Mouse (Mus musculus) lung, adult 18-20 months (tissue): Measurements from ENCODE around the gene Cat.

Experiments
- DNase-seq, 2 experiments: peaks; one replicate each; pipeline ENCODE4 v3.0.0; 2022; ENCODE audit warnings: mixed read lengths in 2 of 2

Gene Cat

GRCm38 (mm10) chr2:103484617-103485401 lies at the start of gene Cat:
TSS of gene Cat (minus strand) at chr2:103485160.
- DNase-seq: peak; percentile 98

GRCm38 (mm10) chr2:103525596-103525995 lies 40.6 kb upstream of the Cat start:
- no peak for DNase-seq

DNA sequence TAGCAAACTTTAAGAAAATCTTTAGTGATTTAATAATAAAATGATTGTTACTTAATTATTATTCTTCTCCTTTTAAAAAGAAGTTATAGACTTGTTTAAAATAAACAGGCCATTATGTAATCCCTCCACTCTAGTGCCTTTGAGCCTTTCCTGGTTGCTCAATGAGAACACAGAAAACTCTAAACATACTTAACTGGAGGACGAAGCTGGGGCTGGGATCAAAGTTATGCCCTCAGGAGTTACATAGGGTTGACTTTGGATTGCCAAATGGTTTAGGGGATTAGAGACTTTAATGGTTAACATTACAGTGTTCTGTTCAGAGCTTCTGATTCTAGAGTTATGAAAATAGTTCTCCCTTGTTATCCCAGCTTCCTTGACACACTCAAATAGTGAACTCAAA lies 31.5 kb upstream of the Cat start:
- peak in 1 of 2 experiments; percentile 34 for DNase-seq

DNA sequence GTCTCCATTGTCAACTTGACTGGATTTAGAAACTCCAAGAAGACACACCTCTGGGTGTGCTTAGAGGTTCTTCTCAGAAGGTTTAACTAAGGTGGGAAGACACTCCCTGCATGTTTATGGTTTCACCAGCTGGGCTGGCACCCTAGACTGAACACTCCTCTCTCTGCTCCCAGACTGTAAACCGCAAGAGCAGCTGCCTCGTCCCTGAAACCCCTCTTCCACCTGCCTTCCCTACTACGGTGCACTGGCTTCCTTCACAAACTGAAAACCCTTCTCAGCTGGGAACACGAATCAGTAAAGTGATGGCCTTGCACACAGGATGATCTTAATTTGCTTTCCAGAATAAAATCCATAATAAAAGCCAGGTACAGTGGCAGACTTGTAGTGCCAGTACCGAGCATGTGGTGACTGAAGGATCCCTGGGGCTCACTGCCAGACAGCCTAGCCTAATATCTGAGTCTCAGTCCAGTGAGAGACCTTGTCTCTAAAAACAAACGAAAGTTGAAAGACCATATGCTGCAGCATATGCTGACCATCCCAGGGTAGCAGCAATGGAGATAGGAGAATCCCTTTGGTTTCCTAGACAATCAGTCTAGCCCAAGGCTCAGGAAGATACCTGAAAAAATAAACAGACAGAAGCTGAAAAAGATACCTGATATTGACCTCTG lies 30.7 kb upstream of the Cat start:
- DNase-seq: no peak

DNA sequence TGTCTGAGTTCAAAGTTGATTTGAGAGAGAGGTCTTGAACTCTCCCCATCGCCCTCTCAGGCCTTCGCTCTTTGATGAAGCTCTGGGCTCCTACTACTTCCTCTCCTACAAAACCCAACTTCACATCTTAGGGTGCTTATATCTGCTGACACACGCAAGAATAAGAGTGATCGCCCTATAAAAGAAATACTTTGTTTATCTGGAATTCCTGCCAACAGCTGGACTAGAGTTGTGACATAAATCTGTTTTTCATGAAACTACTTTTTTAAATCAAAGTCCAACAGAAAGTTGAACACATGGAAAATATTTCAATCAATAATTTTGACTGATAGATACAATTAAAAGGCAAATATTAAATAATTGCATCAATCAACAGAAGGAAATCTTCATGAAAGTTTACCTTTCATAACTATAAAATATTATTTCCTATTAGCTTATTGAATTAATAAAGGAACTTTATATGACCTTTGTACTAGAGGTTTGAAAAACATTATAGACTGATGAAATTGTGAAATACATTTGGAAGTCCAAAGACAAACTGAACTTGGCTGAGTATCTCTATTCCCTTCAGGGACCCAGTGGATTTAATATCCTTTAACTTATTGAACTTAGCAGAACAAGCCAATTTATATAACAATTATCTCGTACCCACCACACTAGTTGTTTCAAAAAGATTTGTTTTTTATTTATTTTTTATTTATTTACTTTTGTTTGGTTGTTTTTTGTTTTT lies 27.3 kb upstream of the Cat start:
- DNase-seq: no peak

GRCm38 (mm10) chr2:103511631-103512030 lies 26.7 kb upstream of the Cat start:
- DNase-seq: no peak

DNA sequence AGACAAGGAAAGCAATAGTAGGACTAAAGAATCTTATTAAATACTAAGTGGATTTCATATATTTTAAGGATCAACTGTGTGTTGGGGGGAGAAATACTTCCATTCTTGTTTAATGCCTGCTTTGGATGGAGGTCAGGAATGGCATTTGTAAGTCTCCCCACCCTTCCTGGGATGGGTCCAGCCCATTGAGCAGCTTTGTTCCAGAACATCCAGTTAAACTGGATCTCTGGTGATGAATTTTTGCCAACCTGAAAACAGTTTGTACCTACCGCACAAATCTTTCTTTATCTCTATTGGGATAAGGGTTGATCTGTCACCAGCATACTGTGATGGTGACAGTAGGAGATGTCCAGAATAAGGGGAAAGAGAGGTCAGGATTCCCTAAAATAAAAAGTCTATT lies 26.1 kb upstream of the Cat start:
- peak in 1 of 2 experiments; percentile 19 for DNase-seq

DNA sequence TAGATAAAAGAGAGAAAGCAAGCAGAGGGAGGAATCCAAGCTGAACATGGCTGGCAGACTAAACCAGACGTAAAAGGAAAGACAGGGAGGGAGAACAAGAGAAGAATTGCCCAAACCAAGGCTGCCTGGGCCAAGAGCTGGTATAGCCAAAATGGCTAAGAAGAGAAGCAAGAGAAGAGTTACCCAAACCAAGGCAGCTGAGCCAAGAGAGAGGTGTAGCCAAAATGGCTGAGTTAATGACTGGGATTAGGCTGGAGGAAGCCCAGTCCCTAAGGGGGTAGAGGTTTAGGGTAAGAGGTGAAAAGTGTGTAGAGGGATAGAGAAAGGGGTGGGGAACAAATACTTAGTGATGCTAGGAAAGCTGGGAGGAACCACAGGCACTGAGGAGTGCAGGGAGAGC lies 22.7 kb upstream of the Cat start:
- no peak for DNase-seq

- DNase-seq: no peak
Observed at GRCm38 (mm10) chr2:103505956-103506355, 21.0 kb upstream of the Cat start.

DNA sequence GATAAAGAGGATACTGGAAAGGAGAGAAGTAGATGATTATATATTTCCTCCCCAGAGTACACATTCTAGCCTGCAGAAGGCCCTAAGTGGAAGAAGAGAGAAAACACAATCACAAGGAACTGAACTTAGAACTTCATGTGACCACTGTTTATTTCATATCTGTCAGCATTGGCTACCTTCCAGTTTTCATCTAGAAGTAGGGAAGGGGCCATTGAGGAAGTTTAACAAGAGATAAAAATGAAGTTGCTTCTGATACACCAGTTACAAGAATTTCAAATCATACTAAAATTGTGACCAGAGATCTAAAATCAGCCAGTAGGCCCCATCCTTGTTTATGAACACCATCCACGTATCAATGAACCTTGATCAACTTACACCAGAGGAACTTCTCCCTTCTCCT lies 19.5 kb upstream of the Cat start:
- no peak for DNase-seq

GRCm38 (mm10) chr2:103500769-103501168 lies 15.8 kb upstream of the Cat start:
- DNase-seq: no peak

- DNase-seq: no peak
Observed at GRCm38 (mm10) chr2:103495633-103496418, 10.9 kb upstream of the Cat start.

DNA sequence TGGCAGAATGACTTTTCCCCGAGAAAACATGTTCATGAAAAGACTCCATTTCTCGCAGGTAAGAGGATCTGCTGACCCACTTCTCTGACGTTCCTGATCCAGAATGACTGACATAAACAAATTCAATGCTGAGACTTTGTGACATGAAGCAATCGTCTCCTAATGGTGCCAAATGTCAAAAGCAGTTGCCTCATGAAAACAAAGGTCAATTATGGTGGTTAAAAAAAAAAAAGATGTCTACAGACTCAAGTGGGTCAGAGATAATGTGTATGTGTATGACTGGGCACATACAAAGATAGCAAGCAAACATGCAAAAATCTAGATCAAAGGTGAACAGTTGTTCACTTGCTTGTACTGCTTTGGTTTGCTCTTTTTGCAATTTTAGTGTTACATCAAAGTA lies 8.9 kb upstream of the Cat start:
- DNase-seq: no peak

DNA sequence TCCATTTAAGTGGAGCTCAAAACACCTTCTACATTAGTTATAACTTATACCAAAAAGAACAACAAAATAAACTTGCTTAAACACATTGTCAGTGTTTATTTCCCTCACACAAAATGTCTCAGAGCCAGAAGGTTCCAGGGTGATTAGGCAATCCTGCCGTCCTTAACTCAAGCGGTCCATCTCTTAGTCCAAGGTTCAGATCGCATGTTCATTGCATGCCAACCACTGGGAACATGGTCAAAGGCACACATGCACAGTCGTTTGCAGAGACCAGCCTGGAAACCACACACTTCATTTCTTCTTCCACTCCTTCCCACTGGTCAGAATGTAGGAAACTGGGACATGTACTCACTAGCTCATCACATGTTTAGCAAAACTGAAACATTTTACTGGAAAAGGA lies 7.6 kb upstream of the Cat start:
- DNase-seq: no peak

GRCm38 (mm10) chr2:103483986-103484520 lies 907 bp downstream of the Cat start:
- no peak for DNase-seq

DNA sequence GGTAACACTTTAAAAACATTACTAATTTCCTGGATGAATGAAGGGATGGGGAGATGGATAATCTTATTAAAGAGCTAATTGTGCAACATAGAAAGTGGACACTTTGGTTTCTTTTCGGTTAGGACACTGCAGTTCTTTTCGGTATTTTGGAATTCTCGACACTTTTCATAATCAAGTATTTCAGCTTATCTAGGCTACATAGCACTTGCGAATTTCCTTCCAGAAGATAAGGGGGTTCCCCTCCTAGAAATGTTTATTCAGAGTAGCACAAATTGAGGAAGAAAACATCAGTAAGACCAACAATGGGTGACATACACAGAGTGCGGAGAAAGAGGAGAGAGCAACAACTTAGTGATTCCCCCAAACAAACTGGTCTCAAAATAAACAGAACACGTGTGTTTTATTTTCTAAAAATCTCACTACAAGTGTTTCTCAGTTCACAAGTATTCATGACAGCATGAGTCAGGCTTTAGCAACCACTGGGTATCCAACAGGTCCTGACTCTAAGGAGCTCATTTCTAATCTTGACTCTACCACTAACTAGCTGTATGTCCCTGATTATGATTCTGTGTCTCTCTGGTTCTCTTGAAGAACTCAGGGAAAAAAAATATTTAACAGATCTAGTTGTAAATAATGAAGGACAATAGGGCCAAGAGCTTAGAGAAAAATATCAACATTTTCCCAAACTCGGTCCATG lies 1.5 kb downstream of the Cat start:
- DNase-seq: no peak

DNA sequence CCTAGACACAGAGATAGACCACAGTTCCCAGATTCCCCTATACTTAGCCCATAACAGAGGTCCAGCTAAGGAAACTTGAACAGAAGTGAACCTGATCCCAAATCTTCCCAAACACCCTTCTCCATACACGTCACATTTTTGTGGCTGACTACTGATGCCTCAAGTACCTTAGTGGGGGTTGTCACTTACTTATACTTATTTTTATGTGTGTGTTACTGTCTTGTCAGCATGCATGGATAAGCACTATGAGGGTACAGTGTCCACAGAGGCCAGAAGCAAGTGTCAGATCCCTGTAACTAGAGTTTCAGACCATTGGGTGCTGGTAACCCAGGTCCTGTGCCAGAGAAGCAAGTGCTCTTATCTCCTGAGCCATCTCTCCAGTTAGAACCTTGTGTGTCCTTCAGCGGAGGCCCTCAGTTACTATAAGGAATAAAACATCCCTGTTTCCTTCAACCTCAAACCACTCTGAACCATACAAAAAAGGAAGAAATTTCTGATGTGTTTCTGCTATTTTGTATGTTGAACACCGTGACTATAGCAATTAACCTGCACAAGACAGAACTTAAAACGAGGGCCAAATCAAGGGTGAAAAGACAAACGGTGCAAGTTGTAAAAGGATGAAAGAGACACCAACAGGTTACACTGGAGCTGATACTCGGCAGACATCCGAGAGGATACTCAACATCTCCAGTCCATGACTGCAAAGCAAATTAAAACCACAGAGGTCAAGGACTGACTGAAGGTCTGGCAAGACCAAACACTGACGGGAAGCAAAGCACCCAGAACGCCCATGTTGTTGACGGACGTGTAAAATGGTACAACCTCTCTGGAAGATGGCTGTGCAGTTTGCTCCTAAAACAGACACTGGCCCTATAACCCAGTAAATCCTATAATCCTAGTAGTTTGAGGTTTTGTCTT lies 3.4 kb downstream of the Cat start:
- DNase-seq: no peak

- no peak for DNase-seq
Observed at GRCm38 (mm10) chr2:103480871-103481270, 4.1 kb downstream of the Cat start.

- no peak for DNase-seq
Observed at GRCm38 (mm10) chr2:103480240-103480639, 4.7 kb downstream of the Cat start.

DNA sequence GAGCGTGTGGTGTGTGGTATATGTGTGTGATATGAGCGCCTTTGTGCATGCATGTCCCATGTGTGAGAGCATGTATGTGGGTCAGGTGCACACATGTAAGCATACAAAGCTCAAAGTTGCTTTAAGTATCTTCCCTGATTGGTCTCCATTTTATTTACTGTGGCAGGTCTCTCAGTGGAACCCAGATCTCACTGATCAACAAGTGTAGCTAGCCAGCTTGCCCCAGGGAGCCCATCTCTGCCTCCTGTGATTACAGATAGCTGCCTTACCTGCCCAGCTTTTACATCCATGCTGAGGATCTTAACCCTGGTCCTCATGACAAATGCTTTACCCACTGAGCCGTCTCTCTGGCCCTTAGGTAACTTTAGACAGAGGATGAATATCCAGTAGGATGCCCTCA lies 6.6 kb downstream of the Cat start:
- DNase-seq: no peak

- DNase-seq: peak in 1 of 2 experiments; percentile 59
Observed at GRCm38 (mm10) chr2:103477456-103477855, 7.5 kb downstream of the Cat start.
